Mouse (Mus musculus): ENCODE results near the gene Wdfy3. TPM values are rescaled to one million over a fixed set of nuclear protein-coding genes. Genes with fewer than 3 reads are reported as not detected.
"Not testable (repeated sequence)": the region's sequence is repeated elsewhere in the genome, so short reads cannot be mapped to it uniquely, and the experiment has no call there.

The Wdfy3 gene
- total RNA-seq, 2 experiments from 2014 or later, result 36.0 to 49.3 TPM

GRCm38 (mm10) chr5:101885039-101885438, 184.7 kb downstream of the Wdfy3 start:
- DNase-seq, result no peak

- no peak for DNase-seq
These were observed 187.5 kb downstream of the Wdfy3 start for GRCm38 (mm10) chr5:101882191-101882590.

- DNase-seq, result no peak
These were observed 189.8 kb downstream of the Wdfy3 start for GRCm38 (mm10) chr5:101879914-101880313.

- no peak for DNase-seq
These were observed 191.3 kb downstream of the Wdfy3 start for GRCm38 (mm10) chr5:101878403-101878802.

GRCm38 (mm10) chr5:101876185-101876584, 193.5 kb downstream of the Wdfy3 start:
- no peak for DNase-seq

GRCm38 (mm10) chr5:101866722-101867121, 203.0 kb downstream of the Wdfy3 start:
- DNase-seq, result no peak

GRCm38 (mm10) chr5:101863946-101864345, 205.8 kb downstream of the Wdfy3 start:
- no peak for DNase-seq

GRCm38 (mm10) chr5:101862651-101863050, 207.1 kb downstream of the Wdfy3 start:
- DNase-seq, result no peak

- DNase-seq, result no peak
These were observed 207.7 kb downstream of the Wdfy3 start for GRCm38 (mm10) chr5:101861786-101862571.

GRCm38 (mm10) chr5:101858891-101859436, 210.8 kb downstream of the Wdfy3 start:
- no peak for DNase-seq

- DNase-seq, result no peak
These were observed 214.2 kb downstream of the Wdfy3 start for GRCm38 (mm10) chr5:101855475-101855874.

- peak; percentile 28 for DNase-seq
These were observed 215.1 kb downstream of the Wdfy3 start for GRCm38 (mm10) chr5:101854667-101855066.

- DNase-seq, result no peak
These were observed 215.6 kb downstream of the Wdfy3 start for GRCm38 (mm10) chr5:101854100-101854499.

GRCm38 (mm10) chr5:101852116-101852680, 217.5 kb downstream of the Wdfy3 start:
- no peak for DNase-seq

GRCm38 (mm10) chr5:101851133-101851532, 218.6 kb downstream of the Wdfy3 start:
- no peak for DNase-seq

- no peak for DNase-seq
These were observed 222.0 kb downstream of the Wdfy3 start for GRCm38 (mm10) chr5:101847762-101848161.

GRCm38 (mm10) chr5:101847323-101847722, 222.4 kb downstream of the Wdfy3 start:
- no peak for DNase-seq

- DNase-seq, result no peak
These were observed 223.8 kb downstream of the Wdfy3 start for GRCm38 (mm10) chr5:101845930-101846329.

GRCm38 (mm10) chr5:101845011-101845410, 224.7 kb downstream of the Wdfy3 start:
- DNase-seq, result peak; percentile 81

GRCm38 (mm10) chr5:101840476-101840875, 229.2 kb downstream of the Wdfy3 start:
- no peak for DNase-seq

GRCm38 (mm10) chr5:101837605-101838004, 232.1 kb downstream of the Wdfy3 start:
- DNase-seq, result not testable (repeated sequence)

- no peak for DNase-seq
These were observed 233.5 kb downstream of the Wdfy3 start for GRCm38 (mm10) chr5:101836221-101836620.

- DNase-seq, result no peak
These were observed 235.8 kb downstream of the Wdfy3 start for GRCm38 (mm10) chr5:101833875-101834274.

GRCm38 (mm10) chr5:101832991-101833390, 236.7 kb downstream of the Wdfy3 start:
- no peak for DNase-seq
